Mouse (Mus musculus) cerebellum, adult 2 months (tissue): ENCODE results near the gene Mocs1.

Experiments
- CTCF ChIP-seq: fragments of 200-500 bp; IDR thresholded peaks from 2 replicates; pipeline ENCODE4 v1.5.1; 2011; ENCODE audit warnings: low read depth, mild to moderate bottlenecking, control low read depth, low read length, moderate library complexity, borderline replicate concordance; ENCODE audit not compliant: insufficient read depth
- POLR2A ChIP-seq: fragments of 200-500 bp; IDR thresholded peaks from 2 replicates; pipeline ENCODE4 v1.6.1; 2011; ENCODE audit warnings: low read length, control low read depth, borderline replicate concordance; ENCODE audit not compliant: insufficient read depth

DNA sequence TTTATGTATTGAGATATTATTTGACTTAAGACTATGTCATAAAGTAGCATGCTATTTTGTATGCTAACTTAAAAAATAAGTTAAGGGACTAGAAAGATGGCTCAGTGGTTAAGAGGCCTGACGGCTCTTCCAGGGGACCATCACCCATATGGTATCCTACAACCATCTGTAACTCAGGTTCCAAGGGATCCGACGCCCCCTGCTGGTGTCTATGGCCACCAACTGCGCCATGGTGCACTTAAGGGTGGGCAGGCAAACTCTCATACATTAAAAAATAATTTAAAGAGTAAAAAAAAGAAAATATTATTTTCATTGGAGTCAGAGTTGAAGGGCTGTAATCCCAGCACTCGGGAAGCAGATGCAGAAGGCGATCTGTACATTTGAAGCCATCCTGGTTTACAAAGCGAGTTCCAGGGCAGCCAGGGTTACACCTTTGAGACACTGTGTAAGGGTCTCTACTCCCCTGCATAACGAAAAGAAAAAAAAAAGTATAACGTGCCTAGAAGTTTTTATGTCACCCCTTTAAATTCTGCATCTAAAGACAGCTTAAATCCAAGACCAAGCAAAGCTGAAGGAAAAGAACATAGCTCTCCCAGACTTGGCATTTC, 427 bp upstream of the Mocs1 start:
- TF ChIP-seq POLR2A (no peak), CTCF (no peak)
